11 mouse cellular contexts compared by ENCODE assay signal in the genomic region with DNA sequence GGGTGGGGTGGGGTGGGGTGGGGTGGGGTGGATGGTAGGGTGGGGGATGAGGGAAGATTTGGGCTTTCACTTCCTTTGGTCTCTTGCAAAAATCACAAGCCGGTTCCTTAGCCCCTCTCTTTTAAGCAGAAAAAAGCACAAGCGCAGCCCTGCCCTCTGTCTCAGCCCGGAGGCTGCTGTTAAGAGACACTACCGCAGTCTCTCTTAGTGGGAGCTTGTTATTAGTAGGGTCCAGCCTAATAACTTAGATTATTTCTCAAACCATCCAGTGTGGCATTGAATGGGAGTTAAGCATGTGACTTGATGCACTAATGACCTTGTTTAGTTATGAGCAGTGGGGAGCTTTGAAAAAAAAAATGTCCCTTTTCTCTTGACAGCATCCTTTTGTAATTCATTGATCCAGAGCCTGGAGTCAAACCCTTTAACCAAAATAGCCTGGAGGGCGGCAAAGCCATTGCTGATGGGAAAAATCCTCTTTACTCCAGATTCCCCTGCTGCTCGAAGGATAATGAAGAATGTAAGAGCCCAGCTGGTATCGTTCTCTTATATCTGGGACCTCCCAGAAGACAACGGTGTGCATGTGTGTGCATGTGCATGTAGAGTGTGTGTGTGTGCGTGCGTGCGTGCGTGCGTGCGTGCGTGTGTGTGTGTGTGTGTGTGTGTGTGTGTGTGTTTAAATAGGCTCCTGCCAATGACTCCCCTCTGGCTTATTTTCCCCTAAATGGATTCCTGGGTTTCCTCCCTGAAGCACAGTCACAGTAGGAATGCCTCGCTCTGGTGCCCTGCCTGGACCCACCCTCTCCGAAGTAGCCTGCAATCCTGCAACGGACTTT. TPM values are rescaled to one million over a fixed set of nuclear protein-coding genes. Genes with fewer than 3 reads are reported as not detected.
DNase-seq lines count a peak whose midpoint lies in the region; ATAC-seq and TF ChIP-seq lines count a peak whose summit lies in the region.
"Had no signal": no experiment of that assay in that cellular context is flagged by ENCODE, and none has a peak within 500 bp of the region (broad histone marks: within the 10 kb centered on the region; RNA-seq: fewer than 3 reads in every experiment).

No protein-coding gene starts in this region.

- WGBS in kidney, adult 2 months = 66% methylated on average over 18 of the region's 18 CpGs
- WGBS in kidney, embryonic 16.5 days = 53% methylated on average over 18 of the region's 18 CpGs
- WGBS in forebrain, embryonic 16.5 days = 19% methylated on average over 18 of the region's 18 CpGs
- WGBS in midbrain, embryonic 16.5 days = 20% methylated on average over 18 of the region's 18 CpGs
- 92% methylated on average over 18 of the region's 18 CpGs for WGBS in thymus, adult 2 months

- no peak for ATAC-seq in kidney, embryonic 16.5 days (ENCODE audit: low FRiP score, low TSS enrichment)
- peak; percentile 39; the same call in 1 of the 2 replicates for ATAC-seq in forebrain, embryonic 16.5 days
- peak; percentile 67 for ATAC-seq in midbrain, embryonic 16.5 days

- peaks cover 7% of the 10 kb centered on the region; the same call in 1 of the 2 replicates for H3K4me1 ChIP-seq in kidney, adult 2 months (ENCODE audit: control insufficient read depth, insufficient read depth, low read length)
- H3K4me1 ChIP-seq in kidney, embryonic 16.5 days (ENCODE audit: insufficient read depth, low read length) = peaks cover 13% of the 10 kb centered on the region; the same call in 1 of the 2 replicates
- peaks cover 2% of the 10 kb centered on the region; the same call in 1 of the 2 replicates for H3K4me1 ChIP-seq in forebrain, embryonic 16.5 days (replicated peaks; ENCODE audit: control insufficient read depth, insufficient read depth, low read length)
- H3K4me1 ChIP-seq in midbrain, embryonic 16.5 days (ENCODE audit: control insufficient read depth, insufficient read depth, low read length) = peaks cover 13% of the 10 kb centered on the region
- H3K4me1 ChIP-seq in thymus, adult 2 months (replicated peaks; ENCODE audit: control insufficient read depth, insufficient read depth, low read length) = no peaks in the 10 kb centered on the region

- H3K9me3 ChIP-seq in kidney, embryonic 16.5 days (ENCODE audit: low read length) = no peaks in the 10 kb centered on the region
- H3K9me3 ChIP-seq in forebrain, embryonic 16.5 days (ENCODE audit: control insufficient read depth, low read length) = no peaks in the 10 kb centered on the region
- no peaks in the 10 kb centered on the region for H3K9me3 ChIP-seq in midbrain, embryonic 16.5 days (replicated peaks; ENCODE audit: control insufficient read depth, low read length, poor library complexity, severe bottlenecking)
- H3K9me3 ChIP-seq: megakaryocyte, embryonic 14.5 days had no signal

- H3K4me3 ChIP-seq in kidney, adult 2 months (ENCODE audit: insufficient read depth, low read depth, low read length) = no peak overlapping the region
- no peak overlapping the region for H3K4me3 ChIP-seq in kidney, embryonic 16.5 days (ENCODE audit: low read length)
- no peak overlapping the region for H3K4me3 ChIP-seq in forebrain, embryonic 16.5 days (replicated peaks; ENCODE audit: low read length)
- peak overlapping the region; percentile 6 for H3K4me3 ChIP-seq in midbrain, embryonic 16.5 days (ENCODE audit: low read depth, low read length)
- H3K4me3 ChIP-seq in thymus, adult 2 months (ENCODE audit: control insufficient read depth, insufficient read depth, low read length) = no peak overlapping the region
- H3K4me3 ChIP-seq: megakaryocyte, embryonic 14.5 days had no signal

- H3K27me3 ChIP-seq in kidney, adult 2 months (replicated peaks; ENCODE audit: control insufficient read depth, insufficient read depth, low read length) = no peaks in the 10 kb centered on the region
- no peaks in the 10 kb centered on the region for H3K27me3 ChIP-seq in kidney, embryonic 16.5 days (ENCODE audit: insufficient read depth, low read length)
- H3K27me3 ChIP-seq in forebrain, embryonic 16.5 days (replicated peaks; ENCODE audit: control insufficient read depth, insufficient read depth, low read length) = no peaks in the 10 kb centered on the region
- peaks cover 8% of the 10 kb centered on the region; the same call in 1 of the 2 replicates for H3K27me3 ChIP-seq in midbrain, embryonic 16.5 days (ENCODE audit: control insufficient read depth, insufficient read depth, low read depth, low read length)
- H3K27me3 ChIP-seq in thymus, adult 2 months (ENCODE audit: control insufficient read depth, insufficient read depth, low read length) = no peaks in the 10 kb centered on the region
- H3K27me3 ChIP-seq: megakaryocyte, embryonic 14.5 days had no signal

- H3K9ac ChIP-seq in kidney, embryonic 16.5 days (replicated peaks; ENCODE audit: low read length) = no peak overlapping the region
- no peak overlapping the region for H3K9ac ChIP-seq in forebrain, embryonic 16.5 days (replicated peaks; ENCODE audit: low read depth, low read length)
- no peak overlapping the region for H3K9ac ChIP-seq in midbrain, embryonic 16.5 days (ENCODE audit: low read depth, low read length)

- no peak for TF ChIP-seq POLR2A in kidney, adult 2 months (IDR thresholded peaks at IDR 0.05; ENCODE audit: low read depth, low read length)
- no peak for TF ChIP-seq POLR2A in thymus, adult 2 months (IDR thresholded peaks at IDR 0.05; ENCODE audit: control insufficient read depth, extremely low read depth, insufficient read depth, low read length, poor library complexity)

- DNase-seq in kidney, adult 2 months = peak; percentile 14
- peak; percentile 49 for DNase-seq in ZHBTc4 (ENCODE audit: low read depth, low spot score)
- DNase-seq in thymus, adult 2 months = no peak
- DNase-seq in urinary bladder, postnatal 4 days (ENCODE audit: low spot score in 2 of 2) = no peak
- DNase-seq in right cerebral cortex, postnatal 36 days (ENCODE audit: low spot score in 2 of 2) = no peak
- DNase-seq: adrenal gland, adult 8-10 months; kidney, adult 11 months had no signal

- H3K27ac ChIP-seq in kidney, adult 2 months (ENCODE audit: insufficient read depth, low read depth, low read length) = no peak overlapping the region
- H3K27ac ChIP-seq in kidney, embryonic 16.5 days (ENCODE audit: low read length) = no peak overlapping the region; the same call in 1 of the 2 replicates
- no peak overlapping the region for H3K27ac ChIP-seq in forebrain, embryonic 16.5 days (ENCODE audit: low read length)
- no peak overlapping the region for H3K27ac ChIP-seq in midbrain, embryonic 16.5 days (ENCODE audit: low read length)
- H3K27ac ChIP-seq in thymus, adult 2 months (ENCODE audit: control insufficient read depth, insufficient read depth, low read length) = no peak overlapping the region

- no peak for TF ChIP-seq CTCF in kidney, adult 2 months (conservative IDR thresholded peaks at IDR 0.05; ENCODE audit: insufficient read depth, insufficient read length, low read depth, low read length)
- no peak for TF ChIP-seq CTCF in thymus, adult 2 months (IDR thresholded peaks at IDR 0.05; ENCODE audit: borderline replicate concordance, control insufficient read depth, extremely low read depth, insufficient read depth, low read length, poor library complexity)

- no peaks in the 10 kb centered on the region for H3K36me3 ChIP-seq in kidney, adult 2 months (ENCODE audit: control insufficient read depth, insufficient read depth, low read length)
- H3K36me3 ChIP-seq in kidney, embryonic 16.5 days (ENCODE audit: insufficient read depth, low read length) = no peaks in the 10 kb centered on the region
- no peaks in the 10 kb centered on the region for H3K36me3 ChIP-seq in forebrain, embryonic 16.5 days (ENCODE audit: control insufficient read depth, insufficient read depth)
- H3K36me3 ChIP-seq in midbrain, embryonic 16.5 days (ENCODE audit: control insufficient read depth, insufficient read depth, low read length) = no peaks in the 10 kb centered on the region
- no peaks in the 10 kb centered on the region for H3K36me3 ChIP-seq in thymus, adult 2 months (ENCODE audit: control insufficient read depth, insufficient read depth, low read length)

- no peak overlapping the region for H3K4me2 ChIP-seq in kidney, embryonic 16.5 days (replicated peaks; ENCODE audit: low read depth, low read length)
- peak overlapping the region; percentile 7; the same call in 1 of the 2 replicates for H3K4me2 ChIP-seq in forebrain, embryonic 16.5 days (ENCODE audit: low read length)
- H3K4me2 ChIP-seq in midbrain, embryonic 16.5 days (ENCODE audit: low read length) = peak overlapping the region; percentile 45

RNA-seq across cellular contexts. Expression of gene Abca4, which starts 41.1 kb away (rescaled TPM):
- 8.2 and 9.9 TPM in 2 replicates for polyA plus RNA-seq in kidney, adult 2 months (2012; rRNA removed)
- 0.73 and 1.4 TPM in 2 replicates for polyA plus RNA-seq in kidney, embryonic 16.5 days (2015; fragmentation: Nextera tagmentation; extraction: Ambion mirVana)
- 0.70 and 0.87 TPM in 2 replicates for polyA plus RNA-seq in forebrain, embryonic 16.5 days (2015; fragmentation: Nextera tagmentation; extraction: Ambion mirVana)
- polyA plus RNA-seq in midbrain, embryonic 16.5 days (2015; fragmentation: Nextera tagmentation; extraction: Ambion mirVana) = 0.93 and 1.7 TPM in 2 replicates
- polyA plus RNA-seq in thymus, adult 2 months (2012; rRNA removed) = 0.29 and 0.58 TPM in 2 replicates

Comparison
In these comparisons a context has a peak if more than half of its experiments do, and no peak if none do; other contexts are left out.
1. DNase-seq: peak in kidney, adult 2 months (single experiment) and ZHBTc4 (single experiment); none in thymus, adult 2 months (single experiment), urinary bladder, postnatal 4 days (0 of 2) and right cerebral cortex, postnatal 36 days (0 of 2).